ENCODE assay signal across 10 mouse cellular contexts in genomic region chr8:87619118-87619517, GRCm38 (mm10). TPM values are rescaled to one million over a fixed set of nuclear protein-coding genes. Genes with fewer than 3 reads are reported as not detected.
DNase-seq lines count a peak whose midpoint lies in the region; ATAC-seq and TF ChIP-seq lines count a peak whose summit lies in the region.
"Had no signal": no experiment of that assay in that cellular context is flagged by ENCODE, and none has a peak within 500 bp of the region (broad histone marks: within the 10 kb centered on the region; RNA-seq: fewer than 3 reads in every experiment).

No protein-coding gene starts in this region.

- H3K27me3 ChIP-seq in kidney, postnatal 0 days (ENCODE audit: insufficient read depth, low read length), result no peaks in the 10 kb centered on the region
- no peaks in the 10 kb centered on the region for H3K27me3 ChIP-seq in kidney, embryonic 14.5 days (ENCODE audit: control insufficient read depth, insufficient read depth, low read length)
- no peaks in the 10 kb centered on the region for H3K27me3 ChIP-seq in CH12.LX (replicated peaks)
- no peaks in the 10 kb centered on the region for H3K27me3 ChIP-seq in hindbrain, embryonic 16.5 days (replicated peaks; ENCODE audit: control insufficient read depth, insufficient read depth, low read length)

- no peak for DNase-seq in kidney, postnatal 0 days (ENCODE audit: low spot score)
- peak; percentile 23 for DNase-seq in CH12.LX (ENCODE audit: extremely low read depth)
- peak; percentile 53 for DNase-seq in adrenal gland, postnatal 10 days
- no peak for DNase-seq in yolk sac, embryonic 10.5 days (ENCODE audit: low spot score)
- no peak for DNase-seq in layer of hippocampus, adult 11-12 months (ENCODE audit: low spot score)

- H3K4me1 ChIP-seq in kidney, postnatal 0 days (replicated peaks; ENCODE audit: insufficient read depth, low read length), result no peaks in the 10 kb centered on the region
- no peaks in the 10 kb centered on the region for H3K4me1 ChIP-seq in kidney, embryonic 14.5 days (ENCODE audit: control insufficient read depth, insufficient read depth, low read length)
- peaks cover 6 to 9% of the 10 kb centered on the region in 2 experiments for H3K4me1 ChIP-seq in CH12.LX (ENCODE audit: control insufficient read depth in 1 of 2, insufficient read depth in 2 of 2)
- peaks cover 10% of the 10 kb centered on the region for H3K4me1 ChIP-seq in hindbrain, embryonic 16.5 days (ENCODE audit: control insufficient read depth, insufficient read depth, low read depth, low read length)

- ATAC-seq in kidney, postnatal 0 days (replicated peaks; ENCODE audit: low FRiP score, low read depth), result no peak
- ATAC-seq in kidney, embryonic 14.5 days (ENCODE audit: low FRiP score, low TSS enrichment), result no peak
- 0 out of 2 replicates have a peak, but pooled peaks have one; percentile 29 for ATAC-seq in hindbrain, embryonic 16.5 days
- no peak for ATAC-seq in megakaryocyte progenitor cell, adult 5-6 weeks (replicated peaks; ENCODE audit: poor library complexity)

- no peak overlapping the region for H3K4me2 ChIP-seq in kidney, postnatal 0 days (ENCODE audit: low read length)
- no peak overlapping the region for H3K4me2 ChIP-seq in kidney, embryonic 14.5 days (replicated peaks; ENCODE audit: low read depth, low read length)
- no peak overlapping the region for H3K4me2 ChIP-seq in CH12.LX (ENCODE audit: insufficient read depth, low read depth, poor library complexity, severe bottlenecking)
- no peak overlapping the region for H3K4me2 ChIP-seq in hindbrain, embryonic 16.5 days (ENCODE audit: low read length)

- peak; percentile 26 for TF ChIP-seq RAD21 in CH12.LX (IDR thresholded peaks at IDR 0.05; ENCODE audit: low read depth, low read length)

- no peaks in the 10 kb centered on the region for H3K9me3 ChIP-seq in kidney, postnatal 0 days (replicated peaks; ENCODE audit: low read length)
- no peaks in the 10 kb centered on the region for H3K9me3 ChIP-seq in kidney, embryonic 14.5 days (ENCODE audit: control insufficient read depth, low read length)
- H3K9me3 ChIP-seq in CH12.LX (replicated peaks; ENCODE audit: low read length), result no peaks in the 10 kb centered on the region
- no peaks in the 10 kb centered on the region for H3K9me3 ChIP-seq in hindbrain, embryonic 16.5 days (ENCODE audit: control insufficient read depth, low read length)

- no peaks in the 10 kb centered on the region for H3K36me3 ChIP-seq in kidney, postnatal 0 days (ENCODE audit: insufficient read depth, low read length)
- no peaks in the 10 kb centered on the region for H3K36me3 ChIP-seq in kidney, embryonic 14.5 days (ENCODE audit: control insufficient read depth, insufficient read depth, low read length)
- no peaks in the 10 kb centered on the region for H3K36me3 ChIP-seq in CH12.LX (replicated peaks in 1 of 2; ENCODE audit: control insufficient read depth in 1 of 2, insufficient read depth in 1 of 2, low read length in 1 of 2)
- H3K36me3 ChIP-seq in hindbrain, embryonic 16.5 days (ENCODE audit: control insufficient read depth, insufficient read depth, low read length), result no peaks in the 10 kb centered on the region

- no peak overlapping the region for H3K27ac ChIP-seq in kidney, postnatal 0 days
- no peak overlapping the region for H3K27ac ChIP-seq in kidney, embryonic 14.5 days (ENCODE audit: low read depth, low read length)
- H3K27ac ChIP-seq in CH12.LX (ENCODE audit: insufficient read depth, low read depth), result no peak overlapping the region
- no peak overlapping the region; the same call in 1 of the 2 replicates for H3K27ac ChIP-seq in hindbrain, embryonic 16.5 days (ENCODE audit: low read depth, low read length)
- H3K27ac ChIP-seq: heart, adult 2 months had no signal

- dilution Hi-C loops in CH12.LX (cut with MboI; ENCODE audit: extremely low pct_ligation_motif_present, extremely low pct_unique_long_range_greater_than_20kb, low sequenced_read_pairs), result no loop called here

- WGBS in kidney, postnatal 0 days, result 46% methylated on average over 7 of the region's 7 CpGs
- WGBS in kidney, embryonic 14.5 days, result 46% methylated on average over 7 of the region's 7 CpGs
- 52% methylated on average over 7 of the region's 7 CpGs for WGBS in hindbrain, embryonic 16.5 days

- in situ Hi-C loops in CH12.LX (cut with MboI; ENCODE audit: low pct_ligation_motif_present, low pct_unique_long_range_greater_than_20kb, low sequenced_read_pairs), result no loop called here

- no peak overlapping the region for H3K9ac ChIP-seq in kidney, postnatal 0 days (ENCODE audit: low read depth, low read length)
- H3K9ac ChIP-seq in kidney, embryonic 14.5 days (ENCODE audit: low read depth, low read length), result no peak overlapping the region
- no peak overlapping the region for H3K9ac ChIP-seq in CH12.LX (ENCODE audit: insufficient read depth, low read depth)
- H3K9ac ChIP-seq in hindbrain, embryonic 16.5 days (ENCODE audit: low read depth, low read length), result peak overlapping the region; percentile 37; the same call in 1 of the 2 replicates

- peak; percentile 40; the same call in 1 of the 2 replicates for TF ChIP-seq CTCF in kidney, postnatal 0 days (IDR thresholded peaks at IDR 0.05; ENCODE audit: low read depth)
- peak in 1 of 2 experiments; percentile 53; a peak in 2 of 4 replicates for TF ChIP-seq CTCF in CH12.LX (conservative IDR thresholded peaks at IDR 0.05 in 1 of 2, IDR thresholded peaks at IDR 0.05 in 1 of 2; ENCODE audit: low read depth in 2 of 2, low read length in 2 of 2)

- TF ChIP-seq POLR2A in CH12.LX (IDR thresholded peaks at IDR 0.05; ENCODE audit: low read depth, low read length), result no peak

- no peak for TF ChIP-seq EP300 in CH12.LX (IDR thresholded peaks at IDR 0.05; ENCODE audit: low read length)

- H3K4me3 ChIP-seq in kidney, postnatal 0 days (replicated peaks; ENCODE audit: low read depth, low read length), result no peak overlapping the region
- H3K4me3 ChIP-seq in kidney, embryonic 14.5 days (ENCODE audit: low read length), result no peak overlapping the region
- no peak overlapping the region for H3K4me3 ChIP-seq in CH12.LX (replicated peaks in 1 of 3; ENCODE audit: low read depth in 2 of 3, low read length in 2 of 3, poor library complexity in 1 of 3)
- H3K4me3 ChIP-seq in hindbrain, embryonic 16.5 days (ENCODE audit: low read length), result no peak overlapping the region
- H3K4me3 ChIP-seq: heart, adult 2 months had no signal

- no peaks in the 10 kb centered on the region for H3K79me2 ChIP-seq in CH12.LX (replicated peaks; ENCODE audit: control insufficient read depth, extremely low read depth, insufficient read depth, poor library complexity, severe bottlenecking)

TF ChIP-seq in CH12.LX, 34 proteins besides CTCF, POLR2A, EP300 and RAD21:
- TF ChIP-seq MYC (IDR thresholded peaks at IDR 0.05; ENCODE audit: low read depth, low read length), result no peak
- TF ChIP-seq PAX5 (IDR thresholded peaks at IDR 0.05; ENCODE audit: low read length), result no peak
- TF ChIP-seq BHLHE40 (IDR thresholded peaks at IDR 0.05; ENCODE audit: low read depth, low read length), result no peak
- no peak for TF ChIP-seq MAX (IDR thresholded peaks at IDR 0.05; ENCODE audit: low read length)
- TF ChIP-seq IRF4 (IDR thresholded peaks at IDR 0.05; ENCODE audit: low read depth, low read length), result 0 out of 2 replicates have a peak, but pooled peaks have one; percentile 2
- TF ChIP-seq ELF1 (IDR thresholded peaks at IDR 0.05; ENCODE audit: low read depth, low read length), result no peak
- TF ChIP-seq CHD1 (IDR thresholded peaks at IDR 0.05; ENCODE audit: low read depth, low read length), result no peak

RNA-seq across cellular contexts. Expression of gene 4933402J07Rik, which starts 55.5 kb away (rescaled TPM):
- polyA plus RNA-seq in kidney, postnatal 0 days (2015; fragmentation: Nextera tagmentation; extraction: Ambion mirVana), result not detected in 2 replicates
- not detected in 2 replicates for polyA plus RNA-seq in kidney, embryonic 14.5 days (2014; fragmentation: Nextera tagmentation; extraction: Ambion mirVana)
- not detected in 2 replicates for total RNA-seq in CH12.LX (2012; rRNA removed)
- total RNA-seq in CH12.LX (2014; rRNA removed), result not detected in 2 replicates
- polyA plus RNA-seq in CH12.LX (2012; ENCODE audit: insufficient read length, low read depth), result not detected in 2 replicates
- not detected for total RNA-seq in adrenal gland, postnatal 10 days (2021)
- polyA plus RNA-seq in hindbrain, embryonic 16.5 days (2015; fragmentation: Nextera tagmentation; extraction: Ambion mirVana), result not detected in 2 replicates
- total RNA-seq in megakaryocyte progenitor cell, adult 5-6 weeks (2015), result not detected in 2 replicates
- total RNA-seq in megakaryocyte progenitor cell, adult 5-6 weeks (2017), result not detected in 2 replicates
- total RNA-seq: heart, adult 2 months; liver, adult 2 months had no signal
- polyA plus RNA-seq: liver, adult 2 months had no signal

Comparison
In these comparisons a context has a peak if more than half of its experiments do, and no peak if none do; other contexts are left out.
1. DNase-seq: peak in CH12.LX (single experiment) and adrenal gland, postnatal 10 days (single experiment); none in kidney, postnatal 0 days (single experiment), yolk sac, embryonic 10.5 days (single experiment) and layer of hippocampus, adult 11-12 months (single experiment).